Mouse (Mus musculus): ENCODE results near the gene Zfp950.

Gene Zfp950

DNA sequence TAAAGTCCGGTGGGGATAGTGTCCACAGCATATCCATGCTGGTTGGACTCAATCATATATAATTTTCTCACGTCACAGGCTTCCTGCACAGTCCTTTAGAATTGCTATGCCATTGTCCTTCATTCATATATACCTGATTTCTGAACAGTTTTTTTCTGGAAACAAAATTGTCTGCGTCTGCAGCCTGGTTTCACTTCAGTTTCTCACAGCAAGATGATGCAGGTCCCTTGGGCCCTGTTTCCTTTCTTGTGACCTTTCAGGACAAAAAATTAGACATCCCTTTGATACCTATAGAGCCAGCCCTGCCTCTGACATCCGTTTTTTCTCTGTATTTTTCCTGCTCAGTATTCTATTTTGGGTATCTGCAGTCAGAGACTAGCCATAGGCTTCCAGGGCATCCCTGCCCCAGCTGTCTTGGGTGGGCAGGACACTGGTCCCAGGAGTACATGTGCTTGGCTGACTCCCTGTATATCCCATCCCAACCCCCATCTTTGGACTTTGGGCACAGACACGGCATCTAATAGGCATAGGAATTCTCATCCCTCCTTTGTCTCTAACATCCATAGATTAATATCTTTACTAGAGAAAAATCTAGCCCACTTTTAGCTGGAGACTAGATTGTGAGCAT is 83.7 kb downstream of the Zfp950 start:
- DNase-seq (ENCODE audit: low spot score in 2 of 2) = no peak

DNA sequence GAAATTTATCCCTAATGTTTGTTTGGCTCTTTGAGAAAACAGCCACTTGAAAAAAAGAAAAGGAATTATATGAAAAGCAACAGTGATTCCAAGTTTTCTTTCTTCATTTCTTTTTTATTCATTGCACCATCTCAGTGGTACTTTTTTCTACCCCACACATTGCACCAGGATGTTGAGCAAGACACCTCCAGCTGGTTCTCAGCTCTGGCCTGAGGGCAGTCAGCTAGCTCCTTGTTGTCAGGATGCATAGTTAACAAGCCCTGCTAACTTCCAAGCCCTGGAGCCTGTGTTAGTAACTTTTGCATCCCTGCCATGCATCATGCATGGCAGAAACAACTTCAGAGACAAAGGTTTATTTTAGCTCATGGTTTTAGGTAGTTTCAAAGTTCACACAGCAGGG is 87.9 kb downstream of the Zfp950 start:
- no peak for DNase-seq (ENCODE audit: low spot score in 2 of 2)

DNA sequence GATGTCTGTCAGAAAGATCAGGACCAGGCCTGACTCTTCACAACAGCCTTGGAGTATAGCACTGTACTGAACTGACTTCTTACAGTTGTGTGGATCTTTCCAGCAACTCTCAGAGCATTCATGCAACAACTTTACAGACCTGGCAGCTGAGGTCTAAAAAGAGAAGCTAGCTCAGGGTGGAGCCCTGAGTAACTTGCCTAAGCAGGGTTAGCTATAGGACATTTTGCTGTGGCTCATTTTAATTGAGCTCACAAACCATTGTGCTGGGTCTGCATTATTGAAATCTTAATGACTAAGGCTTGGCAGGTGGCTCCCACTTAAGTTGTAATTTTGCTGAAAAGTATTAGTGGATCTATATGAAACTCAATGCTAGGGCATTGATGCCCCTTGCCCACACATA is 88.6 kb downstream of the Zfp950 start:
- no peak for DNase-seq (ENCODE audit: low spot score in 2 of 2)

DNA sequence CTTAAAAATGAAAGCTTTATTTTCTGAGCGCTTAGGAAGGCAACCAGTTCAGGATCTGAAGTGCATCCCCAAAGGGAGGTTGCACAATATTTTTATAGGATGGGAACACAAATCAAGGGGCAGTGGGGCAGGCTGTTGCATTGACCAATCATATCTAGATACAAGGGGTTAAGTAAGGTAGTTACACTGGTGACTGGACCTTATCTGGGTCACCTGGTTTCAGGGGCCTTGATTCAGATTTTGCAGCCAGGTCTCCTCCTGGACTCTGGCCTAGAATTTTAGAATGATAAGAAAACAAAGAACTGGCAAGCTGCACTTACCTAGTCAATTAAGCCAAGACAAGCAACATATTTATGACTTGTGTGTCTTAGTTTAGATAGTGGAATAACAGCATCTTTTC is 89.5 kb downstream of the Zfp950 start:
- DNase-seq (ENCODE audit: low spot score in 2 of 2) = no peak

DNA sequence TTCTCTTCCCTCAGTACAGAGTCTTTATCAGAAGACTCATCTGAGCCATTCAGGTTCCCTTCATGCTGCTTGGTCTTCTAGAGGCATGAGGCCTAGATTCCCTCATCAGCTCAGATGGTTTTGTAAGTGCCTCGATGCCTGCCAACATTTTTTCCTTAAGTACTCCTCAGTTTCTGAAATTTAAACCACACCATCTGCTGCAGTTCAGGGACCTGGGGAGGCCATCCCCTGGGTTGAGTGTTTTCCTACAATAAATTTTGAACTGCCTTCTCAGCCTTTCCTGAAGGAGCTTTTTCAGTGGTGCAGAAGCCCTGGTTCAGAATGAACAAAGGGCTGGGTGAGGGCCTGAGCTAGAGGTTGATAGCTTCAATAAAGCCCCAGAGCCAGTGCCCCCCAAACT is 91.2 kb downstream of the Zfp950 start:
- DNase-seq (ENCODE audit: low spot score in 2 of 2) = peak in 1 of 2 experiments; percentile 13

DNA sequence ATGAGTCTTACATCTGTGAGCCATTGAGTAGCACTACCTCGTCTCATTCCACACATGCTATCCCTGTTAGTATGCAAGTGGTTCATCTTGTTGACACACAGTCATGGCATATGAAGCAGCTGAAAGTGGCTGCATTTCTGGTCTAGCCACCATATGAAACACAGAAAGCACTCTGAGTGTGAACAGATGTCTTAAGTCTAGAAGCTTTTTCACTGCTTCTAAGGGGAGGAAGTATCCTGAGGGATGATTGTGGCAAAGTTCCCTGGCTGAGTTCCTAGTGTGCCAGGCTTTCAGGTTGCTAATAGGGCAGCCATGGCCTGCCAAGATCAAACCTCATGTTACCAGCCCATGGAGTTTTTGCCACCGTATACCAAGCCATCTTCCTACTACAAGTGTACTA is 92.0 kb downstream of the Zfp950 start:
- no peak for DNase-seq (ENCODE audit: low spot score in 2 of 2)

DNA sequence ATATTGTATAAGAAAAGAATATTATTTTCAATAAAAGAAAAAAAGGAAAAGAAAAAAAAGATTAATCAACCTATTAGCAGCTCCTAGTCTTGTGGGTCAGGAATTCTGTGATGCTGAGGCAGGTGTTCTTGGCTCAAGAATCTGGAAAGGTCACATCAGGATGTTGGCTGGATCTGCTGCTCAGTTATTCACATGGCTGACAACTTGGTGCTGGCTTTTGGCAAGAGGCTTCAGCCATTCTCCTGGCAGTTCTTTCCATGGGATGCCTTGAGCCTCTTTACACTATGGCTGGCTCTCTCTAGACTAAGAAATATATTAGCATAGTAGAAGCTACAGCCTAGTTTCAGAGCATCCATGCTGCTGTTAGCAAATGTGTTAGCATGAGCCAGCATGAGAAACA is 101.5 kb downstream of the Zfp950 start:
- DNase-seq (ENCODE audit: low spot score in 2 of 2) = no peak

DNA sequence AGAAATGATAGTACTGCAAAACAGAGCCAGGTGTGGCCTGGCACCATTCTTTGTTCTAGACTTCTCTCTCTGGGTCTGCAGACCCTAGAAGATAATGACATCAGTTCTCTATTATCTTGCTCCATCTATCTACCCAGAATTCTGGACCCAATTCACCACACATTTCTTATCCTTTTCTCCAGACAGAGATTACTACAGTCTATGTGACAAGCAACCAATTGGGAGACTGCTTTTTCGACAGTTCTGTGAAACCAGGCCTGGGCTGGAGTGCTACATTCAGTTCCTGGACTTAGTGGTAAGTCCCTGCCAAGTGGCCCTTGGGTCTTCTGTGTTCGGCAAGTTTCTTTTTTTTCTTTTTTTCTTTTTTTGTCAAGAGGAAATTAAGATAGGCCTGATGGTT is 109.1 kb downstream of the Zfp950 start:
- DNase-seq (ENCODE audit: low spot score in 2 of 2) = no peak

DNA sequence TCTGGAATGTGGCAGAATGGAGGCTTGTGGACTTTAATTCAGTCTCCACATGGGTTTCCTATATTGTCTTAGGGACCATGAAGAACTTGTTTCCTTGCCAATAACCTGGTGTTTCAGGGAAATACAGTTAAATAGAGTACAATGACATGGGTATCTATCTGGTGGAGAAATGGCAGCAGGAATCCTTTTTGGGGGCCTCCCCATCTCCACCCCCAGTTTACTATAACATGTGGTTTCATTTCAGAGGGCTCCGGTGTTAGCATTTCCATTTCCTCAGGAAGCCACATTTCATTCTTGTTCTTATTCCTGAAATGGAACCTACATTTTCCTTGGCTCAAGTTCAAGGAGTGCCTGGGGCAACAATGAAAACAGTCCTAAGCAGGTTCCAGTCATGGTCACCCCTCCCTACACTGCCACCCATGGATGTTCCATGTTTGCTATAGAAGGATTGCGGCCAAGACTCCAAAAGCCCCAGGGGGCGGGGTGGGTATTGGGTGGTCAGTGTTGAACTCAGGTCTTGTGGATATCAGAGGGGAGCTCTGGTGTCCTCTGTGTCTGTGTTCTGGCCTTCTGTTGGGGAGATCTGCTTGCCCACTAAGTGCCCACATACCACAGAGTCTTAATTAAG is 118.6 kb downstream of the Zfp950 start:
- DNase-seq (ENCODE audit: low spot score in 2 of 2) = no peak

DNA sequence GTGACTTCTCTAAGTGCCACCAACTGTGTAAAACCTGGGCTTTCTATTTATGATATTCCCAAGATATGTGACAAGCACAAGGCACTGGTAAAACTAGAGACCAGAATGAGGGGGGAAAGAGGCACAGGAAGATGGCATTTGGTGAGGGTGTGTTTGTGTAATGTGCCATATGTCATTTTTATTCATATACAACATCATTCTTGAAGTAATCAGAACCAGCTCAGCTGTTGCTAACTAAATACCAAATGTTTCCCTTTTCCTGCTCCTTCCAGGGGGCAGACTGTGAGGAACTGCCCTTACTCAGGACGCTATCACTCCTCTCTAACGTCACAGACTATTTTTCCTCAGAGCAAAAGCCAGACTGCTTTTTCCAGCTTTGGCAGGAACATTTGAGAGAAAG is 119.1 kb downstream of the Zfp950 start:
- DNase-seq (ENCODE audit: low spot score in 2 of 2) = peak in 1 of 2 experiments; percentile 13

DNA sequence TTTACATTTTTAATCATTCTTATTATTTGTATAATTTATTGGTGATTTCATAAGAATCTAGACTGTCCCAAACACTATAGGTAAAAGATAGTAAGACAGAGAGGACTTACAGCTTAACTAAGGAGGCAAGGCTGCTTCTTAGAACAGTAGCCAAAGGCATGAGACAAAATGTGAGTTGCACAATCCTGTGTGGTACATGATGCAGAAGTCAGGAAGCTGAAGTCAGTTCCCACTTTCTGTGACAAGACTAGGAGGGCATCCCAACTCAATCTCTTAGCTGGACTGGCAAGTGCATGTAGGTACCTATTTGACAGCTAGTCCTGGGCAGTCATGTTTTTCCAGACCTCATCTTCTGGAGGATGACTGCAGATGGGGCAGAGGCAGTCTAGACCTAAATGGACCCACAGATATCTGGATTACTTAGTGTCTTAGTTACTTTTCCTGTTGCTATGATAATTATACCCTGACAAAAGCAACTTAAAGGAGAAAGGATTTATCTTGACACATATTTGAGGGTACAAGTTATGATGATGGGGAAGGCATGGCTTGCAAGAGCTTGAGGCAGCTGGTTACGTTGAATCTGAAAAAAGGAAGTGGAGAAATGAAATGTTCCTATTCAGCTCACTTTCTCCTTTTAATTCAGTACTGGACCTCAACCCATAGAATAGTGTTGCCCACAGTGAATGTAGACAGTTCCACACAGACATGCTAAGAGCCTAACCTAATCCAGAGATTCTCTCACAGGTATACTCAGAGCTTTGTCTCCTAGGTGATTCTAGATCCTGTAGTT is 123.0 kb downstream of the Zfp950 start:
- DNase-seq (ENCODE audit: low spot score in 2 of 2) = no peak

DNA sequence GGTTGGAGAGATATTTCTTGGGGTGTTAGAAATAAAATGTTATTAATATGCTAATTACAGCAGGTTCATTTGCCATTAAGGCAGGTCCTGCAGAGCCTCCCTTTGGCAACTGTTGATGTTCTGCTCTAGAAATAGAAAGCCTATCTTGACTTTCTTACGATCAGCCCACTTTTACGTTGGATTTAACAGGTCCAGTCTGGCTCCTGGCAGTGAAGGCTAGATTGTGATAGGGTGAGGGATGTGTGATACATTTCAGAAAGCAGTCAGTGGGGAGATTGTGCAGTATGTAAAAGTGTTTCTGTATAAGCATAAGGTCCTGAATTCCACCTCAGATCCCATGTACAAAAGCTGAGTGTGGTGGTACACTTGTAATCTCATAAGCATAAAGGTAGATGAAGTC is 131.4 kb downstream of the Zfp950 start:
- no peak for DNase-seq (ENCODE audit: low spot score in 2 of 2)

Measured in frontal cortex, postnatal 36 days (tissue).